Mouse (Mus musculus) kidney, adult 2 months (tissue): ENCODE data around the gene 4921504E06Rik.

Source experiments
- CTCF ChIP-seq: fragments of 200-500 bp; conservative IDR thresholded peaks from 2 replicates; pipeline ENCODE4 v1.5.1; 2011; ENCODE audit warnings: low read depth, mild to moderate bottlenecking, control low read depth, low read length, moderate library complexity, mixed read lengths; ENCODE audit not compliant: insufficient read depth, insufficient read length
- POLR2A ChIP-seq: fragments of 200-500 bp; IDR thresholded peaks from one replicate; pipeline ENCODE4 v1.6.1; 2011; ENCODE audit warnings: low read depth, low read length, control low read depth

DNA sequence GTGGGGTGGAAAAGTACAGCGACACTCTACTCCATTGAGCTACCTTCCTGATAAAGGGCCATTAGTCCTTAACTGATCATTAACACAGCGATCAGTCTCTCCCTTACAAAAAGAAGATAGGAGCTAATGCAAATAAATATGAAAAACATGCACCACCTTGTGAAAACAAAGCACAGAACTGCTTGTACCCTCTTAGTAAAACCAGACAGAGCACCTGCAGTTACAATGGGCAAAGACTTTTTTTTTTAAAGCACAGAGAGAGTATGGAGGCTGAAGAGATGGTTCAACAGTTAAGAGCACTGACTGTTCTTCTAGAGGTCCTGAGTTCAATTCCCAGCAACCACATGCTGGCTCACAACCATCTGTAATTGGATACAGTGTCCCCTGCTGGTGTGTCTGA, 6.9 kb upstream of the 4921504E06Rik start:
- no peak for TF ChIP-seq CTCF
- TF ChIP-seq POLR2A: no peak
